Mouse (Mus musculus) heart, postnatal 0 days (tissue): ENCODE measurements at regions not wholly inside any gene's neighbourhood (a gene's known extent, or its start where the extent isn't known, plus 50 kb on each side); places are given as distances from the start of the nearest gene placed in this dataset.

ENCODE experiments used
- CTCF ChIP-seq: IDR thresholded peaks from 2 replicates; pipeline ENCODE4 v1.5.1; 2016; ENCODE audit warnings: antibody characterized with exemption, control low read depth, low read depth
- EP300 ChIP-seq: IDR thresholded peaks from 2 replicates; pipeline ENCODE4 v1.6.1; 2016; ENCODE audit warnings: antibody characterized with exemption, low read depth

- TF ChIP-seq CTCF: no peak
- no peak for TF ChIP-seq EP300
Observed at GRCm38 (mm10) chr1:194111931-194112330, 506.1 kb upstream of the Plxna2 start.
